Mouse (Mus musculus): Measurements from ENCODE around the gene Copz1.

The Copz1 gene

DNA sequence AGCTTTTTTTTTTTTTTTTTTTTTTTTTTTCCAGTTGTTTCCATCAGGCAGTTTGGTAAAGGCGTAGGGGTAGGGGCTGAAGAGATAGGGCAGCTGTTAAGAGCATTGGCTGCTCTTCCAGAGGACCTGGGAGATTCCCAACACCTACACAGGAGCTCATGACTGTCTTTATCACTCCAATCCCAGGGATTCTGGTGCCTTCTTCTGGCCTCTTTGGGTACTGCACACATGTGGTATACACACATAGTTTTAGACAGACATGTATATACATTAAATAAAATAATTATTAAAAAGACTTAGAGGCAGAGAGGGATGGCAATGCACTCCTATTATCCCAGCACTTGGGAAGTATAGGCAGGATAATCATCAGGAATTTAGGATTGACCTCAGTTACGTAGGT, 20.9 kb downstream of the Copz1 start:
- DNase-seq (ENCODE audit: low read depth) = no peak

DNA sequence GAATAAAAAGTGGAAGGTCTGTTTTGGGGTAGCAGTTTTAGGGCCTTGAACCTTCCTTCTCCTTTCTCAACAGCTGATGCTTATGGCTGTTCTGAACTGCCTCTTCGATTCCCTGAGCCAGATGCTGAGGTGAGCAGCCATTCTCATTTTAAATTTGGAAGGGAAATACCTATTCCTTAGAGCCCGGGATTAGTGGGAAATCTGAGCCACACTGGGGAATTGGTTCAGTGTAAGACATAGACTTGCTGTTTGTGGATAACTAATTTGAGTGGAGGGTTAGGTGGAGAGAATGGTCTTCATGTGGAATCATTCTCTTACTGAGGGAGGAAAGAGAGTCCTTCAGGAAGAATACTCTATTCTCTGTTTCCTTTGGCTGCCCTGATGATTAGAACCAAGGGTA, 22.1 kb downstream of the Copz1 start:
- DNase-seq (ENCODE audit: low read depth) = no peak

- no peak for DNase-seq (ENCODE audit: low read depth)
These were observed 23.3 kb downstream of the Copz1 start for GRCm38 (mm10) chr15:103295851-103296250.

- DNase-seq (ENCODE audit: low read depth) = no peak
These were observed 24.8 kb downstream of the Copz1 start for GRCm38 (mm10) chr15:103297313-103297712.

DNA sequence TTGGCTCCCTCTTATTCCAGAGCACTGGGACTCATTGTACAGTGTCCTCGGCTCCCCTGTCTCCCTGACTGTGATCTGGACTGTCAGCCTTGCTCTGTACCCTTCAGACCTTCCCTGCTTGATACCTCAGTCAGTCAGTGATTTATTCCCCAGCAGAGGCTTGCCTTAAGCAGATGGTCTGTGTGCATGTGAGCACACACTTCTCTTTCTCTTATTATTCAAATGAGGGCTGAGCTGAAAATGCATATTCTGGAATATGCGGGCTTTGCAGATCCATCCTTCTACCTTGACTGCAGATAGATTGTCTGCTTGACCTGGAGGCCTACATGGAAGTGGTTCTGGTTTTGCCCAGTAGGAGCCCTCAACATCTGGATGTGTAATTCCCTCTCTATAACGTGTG, 25.5 kb downstream of the Copz1 start:
- no peak for DNase-seq (ENCODE audit: low read depth)

DNA sequence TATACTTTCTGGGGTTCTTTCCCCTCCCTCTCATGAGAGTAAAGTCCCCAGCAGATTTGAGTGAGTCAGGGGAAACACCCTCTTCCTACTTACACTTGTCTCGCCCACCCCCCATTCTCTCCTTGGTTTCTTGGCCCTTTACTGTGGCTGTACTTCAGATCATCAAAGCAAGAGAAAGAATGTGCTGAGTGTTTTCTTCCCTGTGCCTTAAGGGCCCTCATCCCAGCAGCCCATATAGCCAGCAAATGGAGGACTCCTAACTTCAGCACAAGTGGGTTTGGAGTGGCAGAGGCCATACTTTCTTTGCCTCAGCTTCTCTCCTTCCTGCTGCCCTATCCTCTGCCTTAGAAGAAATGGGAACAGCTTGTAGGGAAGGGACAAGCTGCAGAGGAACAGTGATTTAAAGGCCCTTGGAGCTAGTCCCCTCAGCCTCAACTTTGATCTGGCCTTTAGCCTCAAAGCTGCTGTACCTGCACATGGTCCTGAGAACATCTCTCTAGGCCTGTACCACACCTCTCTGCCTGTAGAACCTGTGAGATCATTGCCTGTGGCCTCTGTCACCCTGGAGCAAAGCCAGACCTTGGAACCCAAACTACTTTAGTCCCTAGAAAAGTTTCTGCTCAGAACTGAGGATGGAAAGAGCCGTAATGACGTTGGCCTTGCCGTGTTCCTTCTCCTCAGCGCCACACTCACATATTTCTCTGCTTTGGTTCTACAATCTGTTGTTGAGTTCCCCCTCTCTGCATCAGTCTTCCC, 26.5 kb downstream of the Copz1 start:
- DNase-seq (ENCODE audit: low read depth) = no peak

GRCm38 (mm10) chr15:103299644-103300043, 27.1 kb downstream of the Copz1 start:
- no peak for DNase-seq (ENCODE audit: low read depth)

GRCm38 (mm10) chr15:103300067-103300471, 27.6 kb downstream of the Copz1 start:
- DNase-seq (ENCODE audit: low read depth) = no peak

GRCm38 (mm10) chr15:103300560-103300959, 28.0 kb downstream of the Copz1 start:
- DNase-seq (ENCODE audit: low read depth) = no peak

DNA sequence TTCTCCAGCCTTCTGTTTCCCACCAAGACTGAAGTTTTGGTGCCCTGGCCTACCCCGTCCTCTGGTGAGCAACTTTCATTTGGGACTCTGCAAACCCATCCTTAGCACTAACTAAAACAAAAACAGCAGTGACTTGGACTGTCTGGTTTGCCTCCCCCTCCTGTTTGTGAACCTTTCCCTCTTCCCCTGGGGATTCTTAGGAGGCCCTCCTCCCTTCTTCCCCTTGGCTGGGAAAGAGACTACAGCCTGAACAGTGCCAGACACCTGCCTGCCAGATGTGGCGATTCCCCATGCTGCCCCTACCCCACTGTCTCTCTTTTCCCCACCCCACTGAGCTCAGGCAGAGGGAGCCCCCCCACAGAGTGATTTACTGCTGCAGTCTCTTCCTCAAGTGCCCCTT, 28.5 kb downstream of the Copz1 start:
- no peak for DNase-seq (ENCODE audit: low read depth)

DNA sequence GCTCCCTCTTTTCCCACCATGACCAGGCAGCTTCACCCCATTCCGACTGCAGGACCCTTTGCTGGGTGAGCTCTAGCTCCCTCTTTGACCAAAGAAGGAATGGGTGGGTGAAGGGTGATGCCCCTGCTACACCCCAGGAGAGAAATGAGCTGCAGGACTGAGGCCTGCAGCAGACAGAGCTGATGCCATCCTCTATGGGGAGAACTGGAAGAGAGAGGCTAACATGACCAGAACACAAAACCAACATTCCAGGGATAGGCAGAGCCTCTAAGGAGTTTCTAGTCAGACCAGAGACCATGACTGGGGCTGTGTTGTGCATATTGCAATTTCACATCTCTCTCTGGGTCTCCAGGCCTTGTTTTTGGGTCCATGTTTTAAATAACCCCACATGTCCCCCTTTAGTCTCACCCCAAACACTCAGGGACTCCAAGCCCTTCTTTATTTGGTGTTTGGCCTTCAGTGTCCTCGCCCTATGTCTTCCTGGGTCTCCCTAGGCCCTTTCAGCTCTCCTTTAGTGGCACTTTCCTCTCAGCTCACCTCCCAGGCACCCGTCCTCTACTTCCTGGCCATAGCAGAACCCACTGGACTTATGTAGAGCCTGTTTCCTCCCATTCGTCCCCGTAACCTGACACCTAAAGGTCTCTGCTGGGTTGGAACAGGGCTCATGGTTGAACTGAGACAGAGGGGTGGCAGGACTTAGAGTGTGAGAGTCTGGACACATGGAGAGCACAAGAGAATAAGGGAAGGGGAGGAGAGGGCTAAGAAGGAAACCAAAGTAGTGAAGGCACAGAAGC, 29.2 kb downstream of the Copz1 start:
- DNase-seq (ENCODE audit: low read depth) = no peak

DNA sequence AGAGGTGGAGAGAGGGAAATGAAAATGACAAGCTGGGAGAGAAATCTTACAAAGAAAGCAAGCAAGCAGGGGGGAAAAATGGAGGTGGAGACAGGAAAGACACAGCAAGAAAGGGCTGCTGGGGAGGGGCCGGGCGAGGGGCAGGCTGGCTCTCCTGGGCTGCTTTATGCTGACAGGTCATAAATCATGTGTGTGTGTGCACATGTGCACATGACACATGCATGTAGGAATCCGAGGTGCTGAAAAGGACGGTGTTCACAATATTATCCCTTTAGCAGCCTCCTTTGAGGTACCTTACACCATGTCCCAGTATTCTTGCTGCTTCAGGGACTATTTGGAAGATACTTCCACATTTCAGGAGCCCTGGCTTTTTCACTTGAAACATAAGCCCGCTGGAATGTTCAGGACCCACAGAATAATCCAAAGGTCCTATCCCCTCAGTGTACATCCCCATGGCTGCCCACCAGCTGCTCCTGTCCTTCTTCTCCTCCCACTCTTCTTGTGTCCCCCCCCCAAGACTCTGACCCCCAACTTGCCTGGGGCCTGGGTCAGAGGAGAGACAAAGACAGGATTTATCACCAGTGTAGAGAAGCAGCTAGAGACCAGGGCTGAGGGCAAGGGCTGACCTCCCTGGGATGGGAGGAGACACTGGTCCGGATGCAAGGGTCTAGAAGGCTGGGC, 30.0 kb downstream of the Copz1 start:
- no peak for DNase-seq (ENCODE audit: low read depth)

GRCm38 (mm10) chr15:103303916-103304615, 31.6 kb downstream of the Copz1 start:
- DNase-seq (ENCODE audit: low read depth) = no peak

DNA sequence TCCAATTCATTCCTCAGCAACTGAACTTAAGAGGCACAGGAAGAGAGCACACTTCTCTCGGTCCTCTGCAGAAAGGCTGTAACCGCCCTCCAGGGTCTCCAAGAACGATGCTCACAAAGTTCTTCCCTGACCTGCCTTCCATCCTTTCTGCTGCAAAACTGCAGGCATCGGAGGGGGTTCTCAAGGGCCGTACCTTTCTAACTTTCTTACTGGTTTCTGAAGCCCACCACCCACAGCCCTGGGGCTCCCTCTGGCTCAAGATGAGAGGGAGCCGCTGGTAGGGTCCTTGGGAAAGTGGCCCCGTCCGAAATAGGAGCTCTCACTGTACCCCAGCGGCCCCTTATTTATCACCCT, 32.1 kb downstream of the Copz1 start:
- no peak for DNase-seq (ENCODE audit: low read depth)

DNA sequence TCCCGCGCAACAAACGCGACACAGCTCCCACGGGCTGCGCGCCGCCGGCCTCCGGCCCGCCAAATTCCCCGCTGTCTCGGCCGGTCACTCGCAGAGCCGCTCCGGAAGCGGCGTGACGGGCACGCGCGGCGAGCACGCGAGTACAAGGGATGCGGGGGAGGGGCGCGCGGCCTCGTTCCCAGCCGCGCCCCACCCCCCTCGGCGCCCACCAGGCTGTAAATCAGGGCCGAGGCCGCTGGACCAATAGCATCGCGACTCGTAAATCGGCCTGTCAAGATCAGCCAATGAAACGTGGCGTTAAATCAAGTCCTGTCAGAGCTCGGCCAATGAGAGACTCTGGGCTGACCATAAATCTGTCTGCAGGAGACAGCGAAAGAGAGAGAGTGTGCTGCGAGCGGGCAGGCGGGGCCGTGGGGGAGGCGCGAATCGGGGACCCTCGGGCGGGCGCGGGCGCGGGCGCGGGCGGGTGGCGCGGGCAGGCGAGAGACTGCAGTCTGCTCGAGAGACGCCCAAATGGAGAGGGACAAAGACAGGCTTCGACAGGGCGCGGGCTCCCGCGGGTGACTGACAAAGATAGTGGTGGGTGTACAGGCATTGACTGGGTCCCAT, 32.7 kb downstream of the Copz1 start:
- peak; percentile 95 for DNase-seq (ENCODE audit: low read depth)

GRCm38 (mm10) chr15:103305792-103306645, 33.5 kb downstream of the Copz1 start:
- DNase-seq (ENCODE audit: low read depth) = no peak

GRCm38 (mm10) chr15:103307125-103307524, 34.6 kb downstream of the Copz1 start:
- DNase-seq (ENCODE audit: low read depth) = peak; percentile 85

- DNase-seq (ENCODE audit: low read depth) = no peak
These were observed 35.8 kb downstream of the Copz1 start for GRCm38 (mm10) chr15:103308056-103308875.

DNA sequence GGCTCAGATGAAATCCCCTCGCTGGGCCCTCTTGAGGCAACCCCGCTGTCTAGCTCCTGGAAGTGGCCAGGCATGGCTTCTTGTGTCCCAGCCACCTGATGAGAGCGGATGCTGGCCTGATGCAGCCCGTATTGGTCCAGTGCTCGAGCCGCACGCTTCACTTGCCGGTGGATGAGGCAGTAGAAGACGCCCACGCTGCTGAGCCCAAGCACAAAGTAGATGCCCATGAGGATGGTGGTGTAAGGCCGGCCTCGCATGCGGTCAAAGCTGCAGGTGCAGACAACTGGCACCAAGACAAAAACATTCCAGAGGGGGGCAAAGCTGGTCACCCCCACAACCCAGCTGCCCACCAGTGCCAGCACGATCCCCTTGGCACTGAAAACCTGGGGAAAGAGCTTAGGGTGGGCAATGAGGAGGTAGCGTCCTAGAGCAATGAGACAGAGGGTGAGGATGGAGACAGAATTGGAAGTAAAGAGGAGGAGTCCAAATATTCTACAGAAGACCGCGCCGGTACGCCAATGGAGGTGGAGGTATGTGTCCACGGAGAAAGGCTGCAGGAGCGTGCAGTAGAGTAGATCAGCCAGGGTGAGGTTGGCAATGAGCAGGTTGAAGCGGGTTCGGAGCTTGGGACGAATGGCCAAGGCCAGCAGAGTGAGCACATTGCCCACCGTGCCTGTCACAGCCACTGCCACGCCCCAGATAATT, 36.5 kb downstream of the Copz1 start:
- DNase-seq (ENCODE audit: low read depth) = no peak

Data from fibroblast of lung, adult 2 months (primary cell).